Mouse (Mus musculus) layer of hippocampus, adult 9-10 months (tissue): ENCODE data around the gene Lzts3.
A peak's percentile ranks its signal among the peaks of the same experiment; 100 is the strongest.
"Not testable (repeated sequence)": the region's sequence is repeated elsewhere in the genome, so short reads cannot be mapped to it uniquely, and the experiment has no call there.

Experiments used
- DNase-seq: peaks from one replicate; pipeline ENCODE4 v3.0.0; 2022; ENCODE audit warnings: low spot score

Gene Lzts3

GRCm38 (mm10) chr2:130642684-130643369 is at the start of gene Lzts3:
Gene Lzts3 (minus strand): TSS chr2:130642803.
- DNase-seq, result peak; percentile 64

- no peak for DNase-seq
Observed at GRCm38 (mm10) chr2:130689011-130689410, 46.4 kb upstream of the Lzts3 start.

- DNase-seq, result no peak
Observed at GRCm38 (mm10) chr2:130685426-130685825, 42.8 kb upstream of the Lzts3 start.

GRCm38 (mm10) chr2:130681531-130681930 is 38.9 kb upstream of the Lzts3 start:
- no peak for DNase-seq

- DNase-seq, result no peak
Observed at GRCm38 (mm10) chr2:130679899-130680298, 37.3 kb upstream of the Lzts3 start.

GRCm38 (mm10) chr2:130679154-130679553 is 36.6 kb upstream of the Lzts3 start:
- DNase-seq, result no peak

GRCm38 (mm10) chr2:130677211-130677610 is 34.6 kb upstream of the Lzts3 start:
- DNase-seq, result no peak

- DNase-seq, result peak; percentile 40
Observed at GRCm38 (mm10) chr2:130667559-130667958, 25.0 kb upstream of the Lzts3 start, which contains the start of gene Itpa. Gene Itpa (plus strand): TSS chr2:130667610.

GRCm38 (mm10) chr2:130664102-130664701 is 21.6 kb upstream of the Lzts3 start, which contains the start of gene Ddrgk1:
Gene Ddrgk1 (minus strand): TSS chr2:130664659.
- DNase-seq, result peak; percentile 92

GRCm38 (mm10) chr2:130663342-130663741 is 20.7 kb upstream of the Lzts3 start:
- no peak for DNase-seq

GRCm38 (mm10) chr2:130658530-130658929 is 15.9 kb upstream of the Lzts3 start:
- DNase-seq, result no peak

GRCm38 (mm10) chr2:130657541-130657940 is 14.9 kb upstream of the Lzts3 start:
- peak; percentile 68 for DNase-seq

- DNase-seq, result no peak
Observed at GRCm38 (mm10) chr2:130656536-130656935, 13.9 kb upstream of the Lzts3 start.

- DNase-seq, result no peak
Observed at GRCm38 (mm10) chr2:130655660-130656339, 13.2 kb upstream of the Lzts3 start.

- DNase-seq, result no peak
Observed at GRCm38 (mm10) chr2:130653760-130654159, 11.2 kb upstream of the Lzts3 start.

GRCm38 (mm10) chr2:130653303-130653702 is 10.7 kb upstream of the Lzts3 start:
- DNase-seq, result no peak

- not testable (repeated sequence) for DNase-seq
Observed at GRCm38 (mm10) chr2:130649028-130649427, 6.4 kb upstream of the Lzts3 start.

- DNase-seq, result no peak
Observed at GRCm38 (mm10) chr2:130645198-130645597, 2.6 kb upstream of the Lzts3 start.

- no peak for DNase-seq
Observed at GRCm38 (mm10) chr2:130642197-130642660, 374 bp downstream of the Lzts3 start.

GRCm38 (mm10) chr2:130641351-130642025 is 1.1 kb downstream of the Lzts3 start:
- no peak for DNase-seq

GRCm38 (mm10) chr2:130639276-130639675 is 3.3 kb downstream of the Lzts3 start:
- DNase-seq, result no peak

GRCm38 (mm10) chr2:130638101-130638611 is 4.4 kb downstream of the Lzts3 start:
- no peak for DNase-seq
